Mouse (Mus musculus): Measurements from ENCODE around the gene Mtfr2. TPM values are rescaled to one million over a fixed set of nuclear protein-coding genes. Genes with fewer than 3 reads are reported as not detected.

Gene Mtfr2
- total and polyA plus RNA-seq, 3 experiments: 14.5 to 22.7 (median 15.9) TPM

GRCm38 (mm10) chr10:20402941-20403340 lies 55.4 kb downstream of the Mtfr2 start:
- H3K36me3 ChIP-seq (replicated peaks): no peaks in the 10 kb centered on the region
- H3K4me1 ChIP-seq (ENCODE audit: insufficient read depth, low read depth, low read length): no peaks in the 10 kb centered on the region
- no peaks in the 10 kb centered on the region; the same call in 1 of the 2 replicates for H3K27me3 ChIP-seq (ENCODE audit: insufficient read depth, low read length)
- DNase-seq (ENCODE audit: low spot score) (no peak), ATAC-seq (ENCODE audit: extremely low read depth, insufficient number of reproducible peaks, low FRiP score, poor library complexity, severe bottlenecking) (no peak)
- no peak overlapping the region for H3K4me3 ChIP-seq (ENCODE audit: low read depth, low read length)
- TF ChIP-seq TAL1 (conservative IDR thresholded peaks at IDR 0.05; ENCODE audit: low read depth, low read length) (no peak), POLR2AphosphoS5 (IDR thresholded peaks at IDR 0.05; ENCODE audit: insufficient replicate concordance, low read depth, low read length) (no peak), GATA2 (IDR thresholded peaks at IDR 0.05; ENCODE audit: borderline replicate concordance, low read depth, low read length) (no peak), CTCF (IDR thresholded peaks at IDR 0.05; ENCODE audit: low read depth, low read length) (no peak), GATA1 (IDR thresholded peaks at IDR 0.05; ENCODE audit: borderline replicate concordance, low read length) (no peak)
- H3K9me3 ChIP-seq (replicated peaks): no peaks in the 10 kb centered on the region

- TF ChIP-seq GATA1 (IDR thresholded peaks at IDR 0.05; ENCODE audit: borderline replicate concordance, low read length): no peak
- TF ChIP-seq TAL1 (conservative IDR thresholded peaks at IDR 0.05; ENCODE audit: low read depth, low read length): no peak
- no peak for TF ChIP-seq POLR2AphosphoS5 (IDR thresholded peaks at IDR 0.05; ENCODE audit: insufficient replicate concordance, low read depth, low read length)
- no peak for TF ChIP-seq GATA2 (IDR thresholded peaks at IDR 0.05; ENCODE audit: borderline replicate concordance, low read depth, low read length)
- no peak for TF ChIP-seq CTCF (IDR thresholded peaks at IDR 0.05; ENCODE audit: low read depth, low read length)
- Histone ChIP-seq H3K36me3 (replicated peaks) (no peaks in the 10 kb centered on the region), H3K9me3 (replicated peaks) (no peaks in the 10 kb centered on the region), H3K4me3 (ENCODE audit: low read depth, low read length) (no peak overlapping the region), H3K4me1 (ENCODE audit: insufficient read depth, low read depth, low read length) (no peaks in the 10 kb centered on the region), H3K27me3 (ENCODE audit: insufficient read depth, low read length) (peaks cover 2% of the 10 kb centered on the region; the same call in 1 of the 2 replicates)
- DNase-seq (ENCODE audit: low spot score) (no peak), ATAC-seq (ENCODE audit: extremely low read depth, insufficient number of reproducible peaks, low FRiP score, poor library complexity, severe bottlenecking) (no peak)
Observed at GRCm38 (mm10) chr10:20405471-20405870, 57.9 kb downstream of the Mtfr2 start.

GRCm38 (mm10) chr10:20408336-20408735 lies 60.8 kb downstream of the Mtfr2 start:
- TF ChIP-seq GATA2 (IDR thresholded peaks at IDR 0.05; ENCODE audit: borderline replicate concordance, low read depth, low read length) (no peak), CTCF (IDR thresholded peaks at IDR 0.05; ENCODE audit: low read depth, low read length) (no peak), TAL1 (conservative IDR thresholded peaks at IDR 0.05; ENCODE audit: low read depth, low read length) (no peak), POLR2AphosphoS5 (IDR thresholded peaks at IDR 0.05; ENCODE audit: insufficient replicate concordance, low read depth, low read length) (no peak)
- H3K36me3 ChIP-seq (replicated peaks): no peaks in the 10 kb centered on the region
- H3K27me3 ChIP-seq (ENCODE audit: insufficient read depth, low read length): peaks cover 2% of the 10 kb centered on the region; the same call in 1 of the 2 replicates
- no peaks in the 10 kb centered on the region for H3K4me1 ChIP-seq (ENCODE audit: insufficient read depth, low read depth, low read length)
- ATAC-seq (ENCODE audit: extremely low read depth, insufficient number of reproducible peaks, low FRiP score, poor library complexity, severe bottlenecking) (no peak), DNase-seq (ENCODE audit: low spot score) (no peak)
- no peaks in the 10 kb centered on the region for H3K9me3 ChIP-seq (replicated peaks)
- no peak overlapping the region for H3K4me3 ChIP-seq (ENCODE audit: low read depth, low read length)

- peaks cover 2% of the 10 kb centered on the region; the same call in 1 of the 2 replicates for H3K27me3 ChIP-seq (ENCODE audit: insufficient read depth, low read length)
- H3K9me3 ChIP-seq (replicated peaks): no peaks in the 10 kb centered on the region
- TF ChIP-seq GATA2 (IDR thresholded peaks at IDR 0.05; ENCODE audit: borderline replicate concordance, low read depth, low read length) (no peak), POLR2AphosphoS5 (IDR thresholded peaks at IDR 0.05; ENCODE audit: insufficient replicate concordance, low read depth, low read length) (no peak), CTCF (IDR thresholded peaks at IDR 0.05; ENCODE audit: low read depth, low read length) (no peak), TAL1 (conservative IDR thresholded peaks at IDR 0.05; ENCODE audit: low read depth, low read length) (no peak), GATA1 (IDR thresholded peaks at IDR 0.05; ENCODE audit: borderline replicate concordance, low read length) (no peak)
- no peaks in the 10 kb centered on the region for H3K36me3 ChIP-seq (replicated peaks)
- ATAC-seq (ENCODE audit: extremely low read depth, insufficient number of reproducible peaks, low FRiP score, poor library complexity, severe bottlenecking): no peak
- H3K4me1 ChIP-seq (ENCODE audit: insufficient read depth, low read depth, low read length): no peaks in the 10 kb centered on the region
- H3K4me3 ChIP-seq (ENCODE audit: low read depth, low read length): no peak overlapping the region
- no peak for DNase-seq (ENCODE audit: low spot score)
Observed at GRCm38 (mm10) chr10:20409181-20409580, 61.6 kb downstream of the Mtfr2 start.

Other genes with a start within 250 kb of the Mtfr2 start
- not detected in 2 replicates for gene Map7, start 199.3 kb upstream of the Mtfr2 start, total RNA-seq (2014; fragmentation: Nextera tagmentation)
- 2.3 and 2.6 TPM in 2 replicates for gene Map7, start 199.3 kb upstream of the Mtfr2 start, total RNA-seq (2017)
- gene Map7, start 199.3 kb upstream of the Mtfr2 start, polyA plus RNA-seq (2012): 2.5 and 2.8 TPM in 2 replicates
- 230 and 248 TPM in 2 replicates for gene Bclaf1, start 35.3 kb upstream of the Mtfr2 start, total RNA-seq (2014; fragmentation: Nextera tagmentation)
- 339 and 407 TPM in 2 replicates for gene Bclaf1, start 35.3 kb upstream of the Mtfr2 start, total RNA-seq (2017)
- gene Bclaf1, start 35.3 kb upstream of the Mtfr2 start, polyA plus RNA-seq (2012): 23.4 and 27.8 TPM in 2 replicates